Mouse (Mus musculus): ENCODE data around the gene Slc52a3. TPM values are rescaled to one million over a fixed set of nuclear protein-coding genes. Genes with fewer than 3 reads are reported as not detected.

Gene Slc52a3
- polyA plus RNA-seq, 1 experiment, result 0.09 TPM

GRCm38 (mm10) chr2:152007783-152008182 is 11.5 kb downstream of the Slc52a3 start:
- Histone ChIP-seq H3K9me3 (ENCODE audit: control insufficient read depth, low read length) (no peaks in the 10 kb centered on the region), H3K36me3 (ENCODE audit: control insufficient read depth) (no peaks in the 10 kb centered on the region), H3K4me3 (replicated peaks) (no peak overlapping the region), H3K4me1 (ENCODE audit: control insufficient read depth) (no peaks in the 10 kb centered on the region), H3K27me3 (ENCODE audit: control insufficient read depth) (no peaks in the 10 kb centered on the region)
- no peak for TF ChIP-seq TAL1 (IDR thresholded peaks at IDR 0.05; ENCODE audit: low read length)
- TF ChIP-seq GATA1 (IDR thresholded peaks at IDR 0.05; ENCODE audit: low read length), result no peak

DNA sequence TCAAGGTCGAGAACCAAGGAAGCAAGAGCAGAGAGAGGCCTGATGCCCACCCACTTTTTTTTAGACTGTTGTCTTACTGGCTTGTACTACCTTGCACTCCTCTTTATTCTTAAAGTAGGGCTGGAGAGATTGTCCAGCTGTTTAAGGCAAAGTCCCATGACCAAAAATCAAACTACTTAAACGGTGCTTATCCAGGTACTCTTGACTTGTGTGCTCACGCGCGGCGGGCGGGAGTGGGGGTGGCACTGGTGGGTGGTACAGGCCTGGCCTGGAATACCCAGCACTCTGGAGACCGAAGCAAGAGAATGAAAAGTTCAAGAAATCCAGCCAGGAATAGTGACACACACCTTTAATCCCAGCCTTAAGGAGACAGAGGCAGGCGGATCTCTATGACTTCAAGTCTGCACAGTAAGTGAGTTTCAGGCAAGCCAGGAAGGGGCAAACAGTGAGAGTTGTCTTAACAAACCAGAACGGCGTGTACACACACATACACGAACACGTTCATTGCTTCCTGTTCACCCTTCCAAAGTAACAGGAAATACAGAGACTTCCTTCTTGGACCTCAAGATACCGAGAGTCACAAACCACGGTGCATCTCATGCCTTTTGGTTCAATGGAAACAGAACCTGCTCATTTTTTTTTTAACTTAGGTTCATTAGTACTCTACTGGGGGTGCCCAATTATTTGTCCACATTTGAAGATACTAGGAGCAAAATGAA is 12.9 kb downstream of the Slc52a3 start:
- no peak overlapping the region for H3K4me3 ChIP-seq (replicated peaks)
- no peaks in the 10 kb centered on the region for H3K4me1 ChIP-seq (ENCODE audit: control insufficient read depth)
- no peaks in the 10 kb centered on the region for H3K36me3 ChIP-seq (ENCODE audit: control insufficient read depth)
- H3K27me3 ChIP-seq (ENCODE audit: control insufficient read depth), result no peaks in the 10 kb centered on the region
- no peak for TF ChIP-seq GATA1 (IDR thresholded peaks at IDR 0.05; ENCODE audit: low read length)
- no peak for TF ChIP-seq TAL1 (IDR thresholded peaks at IDR 0.05; ENCODE audit: low read length)
- no peaks in the 10 kb centered on the region for H3K9me3 ChIP-seq (ENCODE audit: control insufficient read depth, low read length)

GRCm38 (mm10) chr2:152010251-152010650 is 13.9 kb downstream of the Slc52a3 start:
- H3K9me3 ChIP-seq (ENCODE audit: control insufficient read depth, low read length), result no peaks in the 10 kb centered on the region
- no peaks in the 10 kb centered on the region for H3K4me1 ChIP-seq (ENCODE audit: control insufficient read depth)
- H3K27me3 ChIP-seq (ENCODE audit: control insufficient read depth), result no peaks in the 10 kb centered on the region
- H3K4me3 ChIP-seq (replicated peaks), result no peak overlapping the region
- TF ChIP-seq TAL1 (IDR thresholded peaks at IDR 0.05; ENCODE audit: low read length) (no peak), GATA1 (IDR thresholded peaks at IDR 0.05; ENCODE audit: low read length) (no peak)
- no peaks in the 10 kb centered on the region for H3K36me3 ChIP-seq (ENCODE audit: control insufficient read depth)

DNA sequence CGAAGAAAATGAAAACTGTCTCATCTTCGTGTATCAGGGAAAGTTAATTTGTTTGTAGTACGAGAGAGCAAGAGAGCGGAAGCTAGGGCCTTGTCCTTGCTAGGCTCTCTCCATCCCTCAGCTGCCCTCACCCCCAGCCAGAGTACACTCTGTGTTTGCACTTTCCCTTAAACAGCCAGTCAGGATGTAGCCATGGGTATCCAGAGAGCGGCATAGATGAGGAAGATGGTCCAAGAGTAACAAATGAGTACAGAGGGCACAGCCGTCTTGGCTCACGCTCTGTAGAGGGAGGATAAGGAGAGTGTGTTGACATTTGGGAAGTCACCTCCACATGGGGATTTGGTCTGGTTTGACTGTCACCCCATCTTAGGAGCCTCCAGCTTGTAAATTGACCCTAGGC is 14.3 kb downstream of the Slc52a3 start:
- Histone ChIP-seq H3K36me3 (ENCODE audit: control insufficient read depth) (no peaks in the 10 kb centered on the region), H3K4me1 (ENCODE audit: control insufficient read depth) (no peaks in the 10 kb centered on the region), H3K4me3 (replicated peaks) (no peak overlapping the region), H3K27me3 (ENCODE audit: control insufficient read depth) (no peaks in the 10 kb centered on the region), H3K9me3 (ENCODE audit: control insufficient read depth, low read length) (no peaks in the 10 kb centered on the region)
- no peak for TF ChIP-seq TAL1 (IDR thresholded peaks at IDR 0.05; ENCODE audit: low read length)

GRCm38 (mm10) chr2:152011724-152012123 is 15.4 kb downstream of the Slc52a3 start:
- H3K4me1 ChIP-seq (ENCODE audit: control insufficient read depth), result no peaks in the 10 kb centered on the region
- H3K4me3 ChIP-seq (replicated peaks), result no peak overlapping the region
- H3K36me3 ChIP-seq (ENCODE audit: control insufficient read depth), result no peaks in the 10 kb centered on the region
- H3K27me3 ChIP-seq (ENCODE audit: control insufficient read depth), result no peaks in the 10 kb centered on the region
- no peaks in the 10 kb centered on the region for H3K9me3 ChIP-seq (ENCODE audit: control insufficient read depth, low read length)
- TF ChIP-seq GATA1 (IDR thresholded peaks at IDR 0.05; ENCODE audit: low read length) (no peak), TAL1 (IDR thresholded peaks at IDR 0.05; ENCODE audit: low read length) (no peak)

DNA sequence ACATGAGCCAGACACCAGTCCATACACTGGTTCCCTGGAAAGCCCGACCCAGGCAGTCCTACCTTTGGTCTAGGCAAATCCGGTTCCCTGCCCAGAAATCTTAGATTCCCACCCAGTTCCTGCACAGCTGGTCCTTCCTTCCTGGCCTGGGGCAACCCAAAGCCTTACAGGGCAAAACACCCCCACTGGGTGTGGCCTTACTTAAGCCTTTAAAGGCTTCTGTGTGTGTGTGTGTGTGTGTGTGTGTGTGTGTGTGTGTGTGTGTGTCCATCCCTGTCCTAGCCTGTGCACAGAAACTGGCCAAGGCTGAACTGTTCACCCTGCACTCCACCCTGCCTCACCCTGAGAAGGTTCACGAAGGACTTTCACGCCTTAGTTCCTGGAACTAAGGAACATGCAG is 15.9 kb downstream of the Slc52a3 start:
- H3K27me3 ChIP-seq (ENCODE audit: control insufficient read depth), result no peaks in the 10 kb centered on the region
- TF ChIP-seq GATA1 (IDR thresholded peaks at IDR 0.05; ENCODE audit: low read length) (no peak), TAL1 (IDR thresholded peaks at IDR 0.05; ENCODE audit: low read length) (no peak)
- no peaks in the 10 kb centered on the region for H3K36me3 ChIP-seq (ENCODE audit: control insufficient read depth)
- H3K9me3 ChIP-seq (ENCODE audit: control insufficient read depth, low read length), result no peaks in the 10 kb centered on the region
- no peak overlapping the region for H3K4me3 ChIP-seq (replicated peaks)
- H3K4me1 ChIP-seq (ENCODE audit: control insufficient read depth), result no peaks in the 10 kb centered on the region

- Histone ChIP-seq H3K4me3 (replicated peaks) (no peak overlapping the region), H3K4me1 (ENCODE audit: control insufficient read depth) (no peaks in the 10 kb centered on the region), H3K27me3 (ENCODE audit: control insufficient read depth) (no peaks in the 10 kb centered on the region), H3K9me3 (ENCODE audit: control insufficient read depth, low read length) (no peaks in the 10 kb centered on the region), H3K36me3 (ENCODE audit: control insufficient read depth) (no peaks in the 10 kb centered on the region)
- TF ChIP-seq TAL1 (IDR thresholded peaks at IDR 0.05; ENCODE audit: low read length) (no peak), GATA1 (IDR thresholded peaks at IDR 0.05; ENCODE audit: low read length) (no peak)
Observed at GRCm38 (mm10) chr2:152012701-152013100, 16.4 kb downstream of the Slc52a3 start.

DNA sequence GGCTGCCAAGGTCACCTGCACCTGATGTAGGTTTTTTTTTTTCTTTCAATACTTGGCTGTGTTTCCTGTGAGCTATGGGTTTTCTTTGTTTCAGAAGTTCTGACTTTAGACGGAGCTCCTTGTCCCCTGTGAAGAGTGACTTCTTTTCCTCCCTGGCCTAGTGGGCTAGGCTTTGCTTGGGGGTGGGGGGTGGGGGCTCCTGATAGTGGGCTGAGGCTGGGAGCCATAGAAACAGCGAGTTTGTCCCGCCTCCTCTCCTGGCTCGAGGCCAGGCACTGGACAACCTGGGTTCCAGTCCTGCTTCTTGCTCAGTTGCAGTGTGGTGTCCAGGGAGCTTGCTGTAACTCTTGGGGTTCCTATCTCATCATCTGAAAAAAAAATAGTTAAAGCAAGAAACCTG is 19.7 kb downstream of the Slc52a3 start:
- no peak overlapping the region for H3K4me3 ChIP-seq (replicated peaks)
- no peaks in the 10 kb centered on the region for H3K36me3 ChIP-seq (ENCODE audit: control insufficient read depth)
- H3K27me3 ChIP-seq (ENCODE audit: control insufficient read depth), result no peaks in the 10 kb centered on the region
- no peaks in the 10 kb centered on the region for H3K9me3 ChIP-seq (ENCODE audit: control insufficient read depth, low read length)
- H3K4me1 ChIP-seq (ENCODE audit: control insufficient read depth), result no peaks in the 10 kb centered on the region; the same call in 1 of the 2 replicates
- TF ChIP-seq TAL1 (IDR thresholded peaks at IDR 0.05; ENCODE audit: low read length) (no peak), GATA1 (IDR thresholded peaks at IDR 0.05; ENCODE audit: low read length) (no peak)

DNA sequence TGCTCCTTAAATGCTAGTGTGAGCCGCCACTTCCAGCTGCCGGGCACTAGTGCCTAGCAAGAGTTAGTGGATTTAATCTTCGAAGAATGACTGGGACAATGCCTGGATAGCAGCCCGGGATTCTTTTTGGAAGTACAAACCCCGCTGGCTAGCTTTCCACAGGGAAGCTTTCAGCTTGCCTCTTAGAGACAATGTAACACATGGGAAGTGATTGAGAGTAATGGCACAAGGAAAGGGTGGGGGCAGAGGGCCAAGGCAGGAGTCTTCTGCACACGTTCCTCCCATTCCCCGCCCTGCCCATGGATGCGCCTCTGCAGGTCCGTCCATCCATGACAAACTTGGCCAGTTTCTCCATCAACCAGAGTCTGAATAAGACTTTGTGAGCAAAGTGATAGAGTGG is 20.4 kb downstream of the Slc52a3 start:
- Histone ChIP-seq H3K9me3 (ENCODE audit: control insufficient read depth, low read length) (no peaks in the 10 kb centered on the region), H3K36me3 (ENCODE audit: control insufficient read depth) (no peaks in the 10 kb centered on the region), H3K4me3 (replicated peaks) (no peak overlapping the region), H3K27me3 (ENCODE audit: control insufficient read depth) (no peaks in the 10 kb centered on the region), H3K4me1 (ENCODE audit: control insufficient read depth) (no peaks in the 10 kb centered on the region; the same call in 1 of the 2 replicates)
- no peak for TF ChIP-seq TAL1 (IDR thresholded peaks at IDR 0.05; ENCODE audit: low read length)
- no peak for TF ChIP-seq GATA1 (IDR thresholded peaks at IDR 0.05; ENCODE audit: low read length)

DNA sequence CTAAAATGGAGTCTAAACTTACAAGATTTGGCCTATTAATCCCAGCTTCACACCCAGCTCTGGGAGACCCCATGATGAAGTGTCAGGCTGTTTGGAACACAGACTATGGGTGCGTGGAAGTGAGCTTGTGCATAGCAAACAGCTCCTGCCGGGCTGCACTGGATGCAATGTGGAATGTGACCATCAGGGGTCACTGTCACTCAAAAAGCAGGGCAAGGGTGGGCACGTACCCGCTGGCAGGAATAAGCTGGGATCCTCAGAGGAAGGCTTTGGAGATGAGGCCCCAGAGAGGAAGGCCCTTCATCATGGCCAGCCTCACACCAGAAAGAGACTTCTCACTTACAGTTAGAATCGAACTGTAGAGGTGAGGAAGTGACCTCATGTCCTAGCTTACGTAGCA is 23.9 kb downstream of the Slc52a3 start:
- no peaks in the 10 kb centered on the region for H3K27me3 ChIP-seq (ENCODE audit: control insufficient read depth)
- no peaks in the 10 kb centered on the region for H3K9me3 ChIP-seq (ENCODE audit: control insufficient read depth, low read length)
- no peaks in the 10 kb centered on the region for H3K36me3 ChIP-seq (ENCODE audit: control insufficient read depth)
- H3K4me1 ChIP-seq (ENCODE audit: control insufficient read depth), result no peaks in the 10 kb centered on the region; the same call in 1 of the 2 replicates
- TF ChIP-seq TAL1 (IDR thresholded peaks at IDR 0.05; ENCODE audit: low read length) (no peak), GATA1 (IDR thresholded peaks at IDR 0.05; ENCODE audit: low read length) (no peak)
- H3K4me3 ChIP-seq (replicated peaks), result no peak overlapping the region

Data from erythroblast, embryonic 14.5 days (primary cell).